Mouse (Mus musculus): ENCODE data around the gene Crebl2. TPM values are rescaled to one million over a fixed set of nuclear protein-coding genes. Genes with fewer than 3 reads are reported as not detected.

Gene Crebl2
- polyA plus RNA-seq, 1 experiment from 2014 or later, result 3.9 TPM

GRCm38 (mm10) chr6:134793046-134793806 lies 36.7 kb upstream of the Crebl2 start:
- H3K9me3 ChIP-seq (ENCODE audit: control insufficient read depth, low read length), result no peaks in the 10 kb centered on the region
- H3K27ac ChIP-seq (replicated peaks; ENCODE audit: low read depth, low read length), result no peak overlapping the region

GRCm38 (mm10) chr6:134793911-134794520 lies 35.9 kb upstream of the Crebl2 start:
- ATAC-seq (ENCODE audit: low FRiP score, low TSS enrichment), result no peak; the same call in 1 of the 2 replicates
- Histone ChIP-seq H3K9me3 (ENCODE audit: control insufficient read depth, low read length) (no peaks in the 10 kb centered on the region), H3K27me3 (ENCODE audit: control insufficient read depth, insufficient read depth, low read length) (no peaks in the 10 kb centered on the region; the same call in 1 of the 2 replicates), H3K4me1 (ENCODE audit: control insufficient read depth, insufficient read depth, low read length) (no peaks in the 10 kb centered on the region), H3K4me3 (replicated peaks; ENCODE audit: low read depth, low read length) (peak overlapping the region; percentile 10; the same call in 1 of the 2 replicates), H3K4me2 (ENCODE audit: low read length) (peak overlapping the region; percentile 45), H3K36me3 (ENCODE audit: control insufficient read depth, insufficient read depth, low read length) (no peaks in the 10 kb centered on the region), H3K9ac (replicated peaks; ENCODE audit: low read length) (no peak overlapping the region), H3K27ac (replicated peaks; ENCODE audit: low read depth, low read length) (no peak overlapping the region)
- DNase-seq, result peak; percentile 85
- 15% methylated on average over 21 of the region's 21 CpGs for whole genome bisulfite sequencing

More at GRCm38 (mm10) chr6:134793046-134793806, 36.7 kb upstream of the Crebl2 start:
- ATAC-seq (ENCODE audit: low FRiP score, low TSS enrichment) (no peak), DNase-seq (no peak)
- Histone ChIP-seq H3K4me3 (replicated peaks; ENCODE audit: low read depth, low read length) (peak overlapping the region; percentile 63), H3K4me1 (ENCODE audit: control insufficient read depth, insufficient read depth, low read length) (no peaks in the 10 kb centered on the region), H3K4me2 (ENCODE audit: low read length) (peak overlapping the region; percentile 88), H3K9ac (replicated peaks; ENCODE audit: low read length) (peak overlapping the region; percentile 52), H3K36me3 (ENCODE audit: control insufficient read depth, insufficient read depth, low read length) (no peaks in the 10 kb centered on the region), H3K27me3 (ENCODE audit: control insufficient read depth, insufficient read depth, low read length) (no peaks in the 10 kb centered on the region; the same call in 1 of the 2 replicates)
- WGBS, result 43% methylated on average over 21 of the region's 21 CpGs

GRCm38 (mm10) chr6:134796297-134796696 lies 33.7 kb upstream of the Crebl2 start:
- 90% methylated on average over 10 of the region's 10 CpGs for WGBS
- no peaks in the 10 kb centered on the region for H3K4me1 ChIP-seq (ENCODE audit: control insufficient read depth, insufficient read depth, low read length)
- H3K27me3 ChIP-seq (ENCODE audit: control insufficient read depth, insufficient read depth, low read length), result no peaks in the 10 kb centered on the region; the same call in 1 of the 2 replicates
- H3K27ac ChIP-seq (replicated peaks; ENCODE audit: low read depth, low read length), result no peak overlapping the region
- H3K4me2 ChIP-seq (ENCODE audit: low read length), result no peak overlapping the region
- no peaks in the 10 kb centered on the region for H3K36me3 ChIP-seq (ENCODE audit: control insufficient read depth, insufficient read depth, low read length)
- no peak for DNase-seq
- H3K4me3 ChIP-seq (replicated peaks; ENCODE audit: low read depth, low read length), result no peak overlapping the region
- H3K9me3 ChIP-seq (ENCODE audit: control insufficient read depth, low read length), result no peaks in the 10 kb centered on the region
- ATAC-seq (ENCODE audit: low FRiP score, low TSS enrichment), result no peak
- no peak overlapping the region for H3K9ac ChIP-seq (replicated peaks; ENCODE audit: low read length)

GRCm38 (mm10) chr6:134801483-134801882 lies 28.5 kb upstream of the Crebl2 start:
- H3K4me1 ChIP-seq (ENCODE audit: control insufficient read depth, insufficient read depth, low read length), result no peaks in the 10 kb centered on the region
- no peaks in the 10 kb centered on the region for H3K36me3 ChIP-seq (ENCODE audit: control insufficient read depth, insufficient read depth, low read length)
- H3K9ac ChIP-seq (replicated peaks; ENCODE audit: low read length), result no peak overlapping the region
- 79% methylated on average over 1 of the region's 1 CpGs for WGBS
- no peak for DNase-seq
- H3K27me3 ChIP-seq (ENCODE audit: control insufficient read depth, insufficient read depth, low read length), result no peaks in the 10 kb centered on the region
- no peak for ATAC-seq (ENCODE audit: low FRiP score, low TSS enrichment)
- no peak overlapping the region for H3K4me2 ChIP-seq (ENCODE audit: low read length)
- H3K9me3 ChIP-seq (ENCODE audit: control insufficient read depth, low read length), result no peaks in the 10 kb centered on the region
- no peak overlapping the region for H3K4me3 ChIP-seq (replicated peaks; ENCODE audit: low read depth, low read length)
- H3K27ac ChIP-seq (replicated peaks; ENCODE audit: low read depth, low read length), result no peak overlapping the region

GRCm38 (mm10) chr6:134802641-134803043 lies 27.3 kb upstream of the Crebl2 start:
- no peaks in the 10 kb centered on the region for H3K27me3 ChIP-seq (ENCODE audit: control insufficient read depth, insufficient read depth, low read length)
- H3K9ac ChIP-seq (replicated peaks; ENCODE audit: low read length), result no peak overlapping the region
- H3K9me3 ChIP-seq (ENCODE audit: control insufficient read depth, low read length), result no peaks in the 10 kb centered on the region
- 79% methylated on average over 9 of the region's 9 CpGs for WGBS
- H3K4me3 ChIP-seq (replicated peaks; ENCODE audit: low read depth, low read length), result no peak overlapping the region
- no peaks in the 10 kb centered on the region for H3K36me3 ChIP-seq (ENCODE audit: control insufficient read depth, insufficient read depth, low read length)
- ATAC-seq (ENCODE audit: low FRiP score, low TSS enrichment) (no peak), DNase-seq (no peak)
- no peak overlapping the region for H3K4me2 ChIP-seq (ENCODE audit: low read length)
- no peak overlapping the region for H3K27ac ChIP-seq (replicated peaks; ENCODE audit: low read depth, low read length)
- H3K4me1 ChIP-seq (ENCODE audit: control insufficient read depth, insufficient read depth, low read length), result no peaks in the 10 kb centered on the region

- WGBS, result 78% methylated on average over 5 of the region's 5 CpGs
- no peak overlapping the region for H3K9ac ChIP-seq (replicated peaks; ENCODE audit: low read length)
- no peaks in the 10 kb centered on the region for H3K27me3 ChIP-seq (ENCODE audit: control insufficient read depth, insufficient read depth, low read length)
- no peak overlapping the region for H3K4me2 ChIP-seq (ENCODE audit: low read length)
- ATAC-seq (ENCODE audit: low FRiP score, low TSS enrichment) (no peak), DNase-seq (no peak)
- no peaks in the 10 kb centered on the region for H3K4me1 ChIP-seq (ENCODE audit: control insufficient read depth, insufficient read depth, low read length)
- no peaks in the 10 kb centered on the region for H3K36me3 ChIP-seq (ENCODE audit: control insufficient read depth, insufficient read depth, low read length)
- no peak overlapping the region for H3K27ac ChIP-seq (replicated peaks; ENCODE audit: low read depth, low read length)
- H3K9me3 ChIP-seq (ENCODE audit: control insufficient read depth, low read length), result no peaks in the 10 kb centered on the region
- H3K4me3 ChIP-seq (replicated peaks; ENCODE audit: low read depth, low read length), result no peak overlapping the region
These were observed 25.1 kb upstream of the Crebl2 start for GRCm38 (mm10) chr6:134804736-134805277.

GRCm38 (mm10) chr6:134806130-134806529 lies 23.8 kb upstream of the Crebl2 start:
- 93% methylated on average over 6 of the region's 6 CpGs for WGBS
- Histone ChIP-seq H3K27ac (replicated peaks; ENCODE audit: low read depth, low read length) (no peak overlapping the region), H3K36me3 (ENCODE audit: control insufficient read depth, insufficient read depth, low read length) (no peaks in the 10 kb centered on the region), H3K4me3 (replicated peaks; ENCODE audit: low read depth, low read length) (no peak overlapping the region), H3K9me3 (ENCODE audit: control insufficient read depth, low read length) (no peaks in the 10 kb centered on the region), H3K9ac (replicated peaks; ENCODE audit: low read length) (no peak overlapping the region), H3K4me2 (ENCODE audit: low read length) (no peak overlapping the region), H3K27me3 (ENCODE audit: control insufficient read depth, insufficient read depth, low read length) (no peaks in the 10 kb centered on the region), H3K4me1 (ENCODE audit: control insufficient read depth, insufficient read depth, low read length) (no peaks in the 10 kb centered on the region)
- ATAC-seq (ENCODE audit: low FRiP score, low TSS enrichment) (no peak), DNase-seq (no peak)

- ATAC-seq (ENCODE audit: low FRiP score, low TSS enrichment) (no peak), DNase-seq (no peak)
- no peak overlapping the region for H3K4me2 ChIP-seq (ENCODE audit: low read length)
- H3K4me1 ChIP-seq (ENCODE audit: control insufficient read depth, insufficient read depth, low read length), result no peaks in the 10 kb centered on the region
- no peaks in the 10 kb centered on the region for H3K9me3 ChIP-seq (ENCODE audit: control insufficient read depth, low read length)
- H3K9ac ChIP-seq (replicated peaks; ENCODE audit: low read length), result no peak overlapping the region
- H3K27me3 ChIP-seq (ENCODE audit: control insufficient read depth, insufficient read depth, low read length), result no peaks in the 10 kb centered on the region
- H3K4me3 ChIP-seq (replicated peaks; ENCODE audit: low read depth, low read length), result no peak overlapping the region
- 80% methylated on average over 1 of the region's 2 CpGs for WGBS
- H3K36me3 ChIP-seq (ENCODE audit: control insufficient read depth, insufficient read depth, low read length), result no peaks in the 10 kb centered on the region
- H3K27ac ChIP-seq (replicated peaks; ENCODE audit: low read depth, low read length), result no peak overlapping the region
These were observed 22.9 kb upstream of the Crebl2 start for GRCm38 (mm10) chr6:134807091-134807490.

Measured in midbrain, embryonic 14.5 days (tissue).